Mouse (Mus musculus) testis, postnatal 10 days (tissue): ENCODE measurements at regions not wholly inside any gene's neighbourhood (a gene's known extent, or its start where the extent isn't known, plus 50 kb on each side); places are given as distances from the start of the nearest gene placed in this dataset.

Experiments
- DNase-seq: peaks from one replicate; pipeline ENCODE4 v3.0.0; 2021; ENCODE audit warnings: low spot score

DNA sequence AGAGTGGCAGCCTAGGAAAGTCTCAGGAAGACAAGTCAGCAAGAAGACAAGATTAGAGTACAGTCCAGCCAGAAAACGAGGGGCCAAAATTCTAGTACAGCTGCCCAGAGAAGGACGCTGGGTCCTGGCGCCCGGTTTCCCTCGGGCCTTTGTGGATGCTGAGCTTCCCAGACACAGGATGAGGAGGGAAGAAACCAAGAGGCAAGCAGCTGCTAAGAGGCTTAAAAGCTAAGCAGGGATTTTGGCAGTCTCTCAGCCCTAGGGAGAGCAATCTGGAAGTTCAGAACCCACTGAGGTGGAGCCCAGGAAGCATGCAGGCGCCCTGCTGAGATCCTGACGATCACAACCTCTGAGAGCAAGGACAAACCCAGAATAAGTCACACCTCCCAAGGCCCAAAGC is 363.1 kb upstream of the Mgmt start:
- DNase-seq: peak; percentile 25

- DNase-seq: no peak
These were observed 352.3 kb upstream of the Mgmt start for GRCm38 (mm10) chr7:136541876-136542655.

GRCm38 (mm10) chr7:136542896-136543295 is 351.5 kb upstream of the Mgmt start:
- no peak for DNase-seq

- no peak for DNase-seq
These were observed 346.6 kb upstream of the Mgmt start for GRCm38 (mm10) chr7:136547837-136548236.

DNA sequence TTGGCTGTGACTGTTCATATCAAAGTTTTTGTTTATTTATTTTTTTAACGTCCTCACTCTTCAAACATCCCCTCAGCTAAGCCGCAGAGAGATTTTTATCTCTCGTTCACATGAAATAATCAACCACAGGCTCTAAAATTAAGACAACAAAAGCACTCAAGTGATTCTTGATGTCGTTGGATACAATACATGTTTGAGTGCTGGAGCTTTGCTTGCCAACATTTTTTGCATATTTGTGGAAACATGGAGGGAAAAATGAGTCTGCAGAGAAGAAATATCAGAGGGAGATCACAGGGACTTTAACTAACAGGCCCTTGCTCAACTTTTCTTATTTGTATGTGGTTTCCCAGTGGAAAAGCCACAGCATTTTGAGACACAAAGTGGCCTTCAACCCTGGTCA is 338.0 kb upstream of the Mgmt start:
- DNase-seq: no peak

GRCm38 (mm10) chr7:136559536-136559935 is 334.9 kb upstream of the Mgmt start:
- DNase-seq: no peak

DNA sequence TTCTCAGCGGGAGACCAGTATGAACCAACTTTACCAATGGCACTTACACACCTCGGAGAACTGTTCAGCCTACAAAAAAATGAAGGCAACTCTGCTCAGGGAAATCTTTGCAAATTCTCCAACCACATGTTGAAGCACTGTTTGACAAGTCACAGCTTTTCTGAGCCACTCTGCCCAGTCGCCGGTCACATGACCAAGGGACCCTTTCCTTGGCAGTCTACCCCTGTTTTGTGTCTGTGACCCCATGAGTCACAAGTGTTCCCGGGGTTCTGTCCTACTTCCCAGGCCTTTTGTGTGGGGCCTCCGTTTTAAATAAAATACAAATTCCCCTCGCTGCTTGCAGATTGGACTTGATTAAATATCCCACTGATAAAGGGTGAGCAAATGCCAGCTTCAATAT is 323.5 kb upstream of the Mgmt start:
- no peak for DNase-seq

GRCm38 (mm10) chr7:136581896-136582295 is 312.5 kb upstream of the Mgmt start:
- no peak for DNase-seq

- no peak for DNase-seq
These were observed 310.1 kb upstream of the Mgmt start for GRCm38 (mm10) chr7:136584361-136584760.

GRCm38 (mm10) chr7:136588491-136588890 is 305.9 kb upstream of the Mgmt start:
- no peak for DNase-seq

GRCm38 (mm10) chr7:136590947-136591346 is 303.5 kb upstream of the Mgmt start:
- DNase-seq: no peak

- no peak for DNase-seq
These were observed 286.9 kb upstream of the Mgmt start for GRCm38 (mm10) chr7:136607278-136608120.

- DNase-seq: no peak
These were observed 280.9 kb upstream of the Mgmt start for GRCm38 (mm10) chr7:136613496-136613895.

GRCm38 (mm10) chr7:136624496-136624895 is 269.9 kb upstream of the Mgmt start:
- no peak for DNase-seq

GRCm38 (mm10) chr7:136631089-136631488 is 263.3 kb upstream of the Mgmt start:
- peak; percentile 60 for DNase-seq

DNA sequence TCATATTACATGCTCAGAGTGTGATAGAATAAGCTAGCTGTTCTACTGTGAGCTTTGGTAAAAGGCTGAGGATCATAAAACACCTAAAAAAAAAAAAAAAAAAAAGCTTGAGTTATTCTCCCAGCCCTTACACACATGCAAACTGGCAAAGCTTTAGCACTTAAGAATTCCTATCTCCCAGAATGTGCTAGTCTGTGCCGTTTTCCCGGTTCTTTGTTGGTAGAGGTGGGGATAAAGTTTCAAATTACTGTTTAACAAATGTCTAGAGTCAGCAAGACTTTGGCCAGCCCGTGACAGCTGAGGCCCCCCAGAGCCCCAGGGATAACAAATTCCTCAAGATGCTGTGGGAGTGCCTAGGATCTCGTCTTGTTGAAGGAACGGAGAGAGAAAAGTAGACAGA is 254.3 kb upstream of the Mgmt start:
- DNase-seq: no peak

DNA sequence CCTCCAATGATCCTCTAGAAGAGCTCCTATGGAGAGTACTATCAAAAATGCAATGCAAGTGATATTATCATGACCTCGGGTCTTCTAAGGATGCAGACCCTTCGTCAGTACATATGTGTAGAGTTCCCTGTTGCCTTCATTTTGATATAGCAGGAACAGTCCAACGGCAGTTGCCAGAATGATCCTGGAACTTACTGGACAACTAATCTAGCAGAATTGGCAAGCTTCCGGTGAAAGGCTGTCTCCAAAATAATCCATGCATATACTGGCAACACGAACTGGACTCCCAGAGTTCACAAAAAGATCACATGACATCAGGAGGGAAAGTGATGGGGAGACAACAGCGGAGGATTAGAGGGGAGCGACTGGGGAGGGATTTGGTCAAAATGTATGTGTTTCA is 253.6 kb upstream of the Mgmt start:
- no peak for DNase-seq

DNA sequence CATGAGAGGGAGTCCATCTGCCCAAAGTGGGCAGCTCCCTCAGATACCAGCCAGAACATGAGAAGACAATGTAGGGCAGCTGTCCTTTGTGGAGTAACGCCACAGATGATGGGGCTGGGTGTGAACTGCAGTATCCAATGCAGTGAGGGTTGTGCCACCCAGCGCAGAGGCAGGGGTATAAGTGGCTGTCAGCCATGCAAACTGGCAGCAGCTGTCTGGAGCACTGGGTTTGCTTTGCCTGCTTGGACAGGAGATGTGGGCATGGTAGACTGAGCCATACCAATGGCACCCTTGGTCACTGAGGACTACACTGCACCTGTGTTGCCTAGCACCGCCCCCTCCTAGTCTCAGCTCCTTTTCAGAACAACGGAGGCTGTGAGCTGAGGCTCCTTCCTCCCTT is 244.6 kb upstream of the Mgmt start:
- no peak for DNase-seq

- no peak for DNase-seq
These were observed 234.5 kb upstream of the Mgmt start for GRCm38 (mm10) chr7:136659930-136660329.

- DNase-seq: no peak
These were observed 234.0 kb upstream of the Mgmt start for GRCm38 (mm10) chr7:136660401-136660800.

DNA sequence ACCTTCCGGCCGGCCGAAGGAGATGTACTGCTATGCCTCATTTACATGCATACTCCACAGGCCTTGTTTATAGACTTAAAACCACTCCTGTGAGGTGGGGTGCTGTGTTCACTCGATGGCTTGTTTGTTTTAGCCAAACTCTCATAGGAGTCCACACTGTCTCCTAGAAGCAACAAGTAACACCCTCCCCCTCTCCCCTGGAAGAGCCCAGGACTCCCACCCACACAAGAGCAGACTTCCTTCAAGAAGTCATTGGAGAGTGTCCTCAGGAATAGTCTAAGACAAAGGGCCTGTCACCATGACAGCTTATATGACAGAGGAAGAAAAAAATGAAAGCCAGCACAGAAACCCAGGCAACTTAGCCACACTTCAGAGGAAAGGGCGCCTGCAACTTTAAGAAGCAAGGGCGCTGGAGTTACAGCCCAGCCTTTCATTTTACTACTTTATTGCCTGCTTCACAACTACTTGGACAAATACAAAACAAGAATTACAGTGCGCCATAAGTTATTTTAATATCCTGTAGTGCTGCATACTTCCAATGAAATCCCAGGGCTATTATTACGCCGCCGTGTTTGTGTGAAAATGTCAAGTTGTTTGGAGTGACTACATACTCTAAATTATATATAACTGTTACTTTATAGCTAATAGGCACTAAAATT is 229.9 kb upstream of the Mgmt start:
- DNase-seq: no peak

DNA sequence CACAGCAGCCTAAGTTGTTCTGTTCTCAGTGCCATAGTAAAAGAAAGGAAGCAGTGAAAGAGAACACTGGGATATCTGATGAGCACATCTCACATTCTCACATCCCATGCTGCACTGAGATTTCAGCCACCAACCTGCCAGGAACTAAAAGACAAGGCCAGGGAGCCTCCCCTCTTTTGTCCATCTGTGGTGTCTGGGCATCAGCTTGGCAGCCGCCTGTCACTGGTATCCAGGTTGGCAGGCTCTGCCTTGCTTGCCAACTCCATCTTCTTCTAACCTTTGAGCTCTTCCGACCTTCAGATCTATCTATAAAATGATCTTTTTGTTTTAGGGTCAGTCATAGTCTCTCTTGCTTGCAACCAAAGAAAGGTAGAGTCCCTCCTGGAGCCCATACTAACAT is 228.5 kb upstream of the Mgmt start:
- no peak for DNase-seq

DNA sequence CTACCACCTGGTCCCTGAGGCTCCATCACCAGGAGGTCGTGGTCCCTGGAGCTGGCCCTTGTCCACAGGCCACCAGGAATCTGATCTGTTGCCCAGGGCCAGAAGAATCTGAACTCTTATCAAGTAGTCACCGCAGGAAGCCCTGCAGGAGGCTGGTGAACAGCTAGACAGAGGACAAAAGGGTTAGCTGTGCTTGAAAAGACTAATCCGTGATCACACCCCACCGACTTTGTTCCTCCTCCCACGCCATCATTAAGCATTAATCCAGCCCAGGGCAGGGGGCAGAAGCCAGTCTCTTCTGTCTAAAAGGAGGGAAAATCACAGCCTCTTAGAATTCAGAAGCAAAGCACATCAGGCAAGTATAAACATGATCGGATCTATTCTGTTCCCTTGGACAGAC is 227.7 kb upstream of the Mgmt start:
- DNase-seq: no peak
